Mouse (Mus musculus): ENCODE results near the gene Ostf1. TPM values are rescaled to one million over a fixed set of nuclear protein-coding genes. Genes with fewer than 3 reads are reported as not detected.

Ostf1 gene
- polyA plus RNA-seq, 1 experiment, result 6.2 TPM

GRCm38 (mm10) chr19:18582887-18583286 is 48.7 kb downstream of the Ostf1 start:
- Histone ChIP-seq H3K27me3 (ENCODE audit: control insufficient read depth, insufficient read depth, low read length) (no peaks in the 10 kb centered on the region), H3K36me3 (ENCODE audit: control insufficient read depth, insufficient read depth, low read length) (no peaks in the 10 kb centered on the region), H3K27ac (ENCODE audit: control insufficient read depth, insufficient read depth, low read depth, low read length) (no peak overlapping the region), H3K4me3 (ENCODE audit: control insufficient read depth, low read depth, low read length) (no peak overlapping the region), H3K4me1 (ENCODE audit: control insufficient read depth, insufficient read depth, low read length) (no peaks in the 10 kb centered on the region)
- no peak for TF ChIP-seq POLR2A (IDR thresholded peaks at IDR 0.05; ENCODE audit: control insufficient read depth, low read depth, low read length)
- no peak for TF ChIP-seq CTCF (IDR thresholded peaks at IDR 0.05; ENCODE audit: control insufficient read depth, insufficient read depth, insufficient replicate concordance, low read depth, low read length)

- Histone ChIP-seq H3K27me3 (ENCODE audit: control insufficient read depth, insufficient read depth, low read length) (no peaks in the 10 kb centered on the region), H3K27ac (ENCODE audit: control insufficient read depth, insufficient read depth, low read depth, low read length) (no peak overlapping the region), H3K4me1 (ENCODE audit: control insufficient read depth, insufficient read depth, low read length) (no peaks in the 10 kb centered on the region), H3K36me3 (ENCODE audit: control insufficient read depth, insufficient read depth, low read length) (no peaks in the 10 kb centered on the region), H3K4me3 (ENCODE audit: control insufficient read depth, low read depth, low read length) (no peak overlapping the region)
- TF ChIP-seq POLR2A (IDR thresholded peaks at IDR 0.05; ENCODE audit: control insufficient read depth, low read depth, low read length) (no peak), CTCF (IDR thresholded peaks at IDR 0.05; ENCODE audit: control insufficient read depth, insufficient read depth, insufficient replicate concordance, low read depth, low read length) (no peak)
These were observed 49.4 kb downstream of the Ostf1 start for GRCm38 (mm10) chr19:18582226-18582625.

GRCm38 (mm10) chr19:18581046-18581445 is 50.6 kb downstream of the Ostf1 start:
- Histone ChIP-seq H3K27me3 (ENCODE audit: control insufficient read depth, insufficient read depth, low read length) (no peaks in the 10 kb centered on the region), H3K4me3 (ENCODE audit: control insufficient read depth, low read depth, low read length) (no peak overlapping the region), H3K4me1 (ENCODE audit: control insufficient read depth, insufficient read depth, low read length) (no peaks in the 10 kb centered on the region), H3K36me3 (ENCODE audit: control insufficient read depth, insufficient read depth, low read length) (no peaks in the 10 kb centered on the region), H3K27ac (ENCODE audit: control insufficient read depth, insufficient read depth, low read depth, low read length) (no peak overlapping the region)
- TF ChIP-seq CTCF (IDR thresholded peaks at IDR 0.05; ENCODE audit: control insufficient read depth, insufficient read depth, insufficient replicate concordance, low read depth, low read length) (no peak), POLR2A (IDR thresholded peaks at IDR 0.05; ENCODE audit: control insufficient read depth, low read depth, low read length) (no peak)

- Histone ChIP-seq H3K27me3 (ENCODE audit: control insufficient read depth, insufficient read depth, low read length) (no peaks in the 10 kb centered on the region), H3K4me1 (ENCODE audit: control insufficient read depth, insufficient read depth, low read length) (no peaks in the 10 kb centered on the region), H3K4me3 (ENCODE audit: control insufficient read depth, low read depth, low read length) (no peak overlapping the region), H3K27ac (ENCODE audit: control insufficient read depth, insufficient read depth, low read depth, low read length) (no peak overlapping the region), H3K36me3 (ENCODE audit: control insufficient read depth, insufficient read depth, low read length) (no peaks in the 10 kb centered on the region)
- TF ChIP-seq CTCF (IDR thresholded peaks at IDR 0.05; ENCODE audit: control insufficient read depth, insufficient read depth, insufficient replicate concordance, low read depth, low read length) (no peak), POLR2A (IDR thresholded peaks at IDR 0.05; ENCODE audit: control insufficient read depth, low read depth, low read length) (no peak)
These were observed 52.6 kb downstream of the Ostf1 start for GRCm38 (mm10) chr19:18579012-18579358.

- Histone ChIP-seq H3K36me3 (ENCODE audit: control insufficient read depth, insufficient read depth, low read length) (no peaks in the 10 kb centered on the region), H3K27me3 (ENCODE audit: control insufficient read depth, insufficient read depth, low read length) (no peaks in the 10 kb centered on the region), H3K4me1 (ENCODE audit: control insufficient read depth, insufficient read depth, low read length) (no peaks in the 10 kb centered on the region), H3K27ac (ENCODE audit: control insufficient read depth, insufficient read depth, low read depth, low read length) (no peak overlapping the region), H3K4me3 (ENCODE audit: control insufficient read depth, low read depth, low read length) (no peak overlapping the region)
- no peak for TF ChIP-seq POLR2A (IDR thresholded peaks at IDR 0.05; ENCODE audit: control insufficient read depth, low read depth, low read length)
- no peak for TF ChIP-seq CTCF (IDR thresholded peaks at IDR 0.05; ENCODE audit: control insufficient read depth, insufficient read depth, insufficient replicate concordance, low read depth, low read length)
These were observed 53.2 kb downstream of the Ostf1 start for GRCm38 (mm10) chr19:18578216-18579011.

- Histone ChIP-seq H3K4me1 (ENCODE audit: control insufficient read depth, insufficient read depth, low read length) (no peaks in the 10 kb centered on the region), H3K27me3 (ENCODE audit: control insufficient read depth, insufficient read depth, low read length) (no peaks in the 10 kb centered on the region), H3K4me3 (ENCODE audit: control insufficient read depth, low read depth, low read length) (no peak overlapping the region), H3K36me3 (ENCODE audit: control insufficient read depth, insufficient read depth, low read length) (no peaks in the 10 kb centered on the region), H3K27ac (ENCODE audit: control insufficient read depth, insufficient read depth, low read depth, low read length) (no peak overlapping the region)
- TF ChIP-seq POLR2A (IDR thresholded peaks at IDR 0.05; ENCODE audit: control insufficient read depth, low read depth, low read length) (no peak), CTCF (IDR thresholded peaks at IDR 0.05; ENCODE audit: control insufficient read depth, insufficient read depth, insufficient replicate concordance, low read depth, low read length) (no peak)
These were observed 54.3 kb downstream of the Ostf1 start for GRCm38 (mm10) chr19:18577348-18577747.

GRCm38 (mm10) chr19:18575891-18576290 is 55.7 kb downstream of the Ostf1 start:
- TF ChIP-seq CTCF (IDR thresholded peaks at IDR 0.05; ENCODE audit: control insufficient read depth, insufficient read depth, insufficient replicate concordance, low read depth, low read length), result no peak
- no peak for TF ChIP-seq POLR2A (IDR thresholded peaks at IDR 0.05; ENCODE audit: control insufficient read depth, low read depth, low read length)
- Histone ChIP-seq H3K4me1 (ENCODE audit: control insufficient read depth, insufficient read depth, low read length) (no peaks in the 10 kb centered on the region), H3K27me3 (ENCODE audit: control insufficient read depth, insufficient read depth, low read length) (no peaks in the 10 kb centered on the region), H3K27ac (ENCODE audit: control insufficient read depth, insufficient read depth, low read depth, low read length) (no peak overlapping the region), H3K36me3 (ENCODE audit: control insufficient read depth, insufficient read depth, low read length) (no peaks in the 10 kb centered on the region), H3K4me3 (ENCODE audit: control insufficient read depth, low read depth, low read length) (no peak overlapping the region)

All from testis, adult 2 months (tissue).